Comparison of ENCODE assay signal across 7 mouse cellular contexts in the genomic region with DNA sequence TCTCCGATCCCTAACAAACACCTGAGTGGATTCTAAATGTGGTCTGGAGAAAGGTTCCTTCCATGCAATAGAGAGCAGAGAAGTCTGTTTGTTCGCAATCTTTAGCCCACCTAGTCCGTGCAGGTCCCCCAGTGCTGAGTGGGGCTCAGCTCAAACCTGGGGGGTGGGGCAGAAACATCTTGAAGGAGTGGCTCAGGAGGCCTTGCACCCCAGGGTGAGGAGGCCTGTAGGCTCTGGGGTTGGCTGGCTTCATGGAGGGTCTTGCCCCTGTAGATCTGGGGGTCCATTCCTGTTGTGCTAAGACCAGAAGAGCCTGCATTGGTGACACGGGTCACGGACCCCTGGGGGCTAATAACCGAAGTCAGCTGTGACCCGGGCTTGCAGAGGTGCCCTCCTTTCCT. TPM values are rescaled to one million over a fixed set of nuclear protein-coding genes. Genes with fewer than 3 reads are reported as not detected.
A peak's percentile ranks its signal among the peaks of the same experiment; 100 is the strongest.
DNase-seq lines count a peak whose midpoint lies in the region; ATAC-seq and TF ChIP-seq lines count a peak whose summit lies in the region.

No protein-coding gene starts in this region.

- no peaks in the 10 kb centered on the region for H3K4me1 ChIP-seq in lung, embryonic 14.5 days (ENCODE audit: insufficient read depth)
- peaks cover 4% of the 10 kb centered on the region; the same call in 1 of the 2 replicates for H3K4me1 ChIP-seq in embryonic facial prominence, embryonic 12.5 days
- peaks cover 15% of the 10 kb centered on the region for H3K4me1 ChIP-seq in limb, embryonic 11.5 days (ENCODE audit: control insufficient read depth, insufficient read depth, low read length)
- no peaks in the 10 kb centered on the region for H3K4me1 ChIP-seq in stomach, embryonic 14.5 days (ENCODE audit: control insufficient read depth, insufficient read depth, low read length)

- no peaks in the 10 kb centered on the region for H3K36me3 ChIP-seq in lung, embryonic 14.5 days (ENCODE audit: insufficient read depth)
- no peaks in the 10 kb centered on the region for H3K36me3 ChIP-seq in embryonic facial prominence, embryonic 12.5 days
- no peaks in the 10 kb centered on the region for H3K36me3 ChIP-seq in limb, embryonic 11.5 days (ENCODE audit: control insufficient read depth, insufficient read depth, low read length)
- no peaks in the 10 kb centered on the region for H3K36me3 ChIP-seq in stomach, embryonic 14.5 days (ENCODE audit: control insufficient read depth, insufficient read depth, low read length)

- H3K9ac ChIP-seq in lung, embryonic 14.5 days, result no peak overlapping the region
- no peak overlapping the region for H3K9ac ChIP-seq in embryonic facial prominence, embryonic 12.5 days
- H3K9ac ChIP-seq in limb, embryonic 11.5 days (ENCODE audit: low read length), result no peak overlapping the region
- H3K9ac ChIP-seq in stomach, embryonic 14.5 days (replicated peaks; ENCODE audit: low read depth, low read length), result 0 out of 2 replicates have a peak overlapping the region, but pooled peaks have one; percentile 25

- no peak for TF ChIP-seq CTCF in lung, embryonic 14.5 days (IDR thresholded peaks at IDR 0.05; ENCODE audit: low read depth)

- H3K4me3 ChIP-seq in lung, embryonic 14.5 days (ENCODE audit: low read depth, low read length), result peak overlapping the region; percentile 59; the same call in 1 of the 2 replicates
- H3K4me3 ChIP-seq in embryonic facial prominence, embryonic 12.5 days, result peak overlapping the region; percentile 59
- peak overlapping the region; percentile 53; the same call in 1 of the 2 replicates for H3K4me3 ChIP-seq in limb, embryonic 11.5 days (ENCODE audit: low read depth, low read length)
- peak overlapping the region; percentile 55 for H3K4me3 ChIP-seq in stomach, embryonic 14.5 days (ENCODE audit: low read depth, low read length)

- peaks cover 34% of the 10 kb centered on the region for H3K27me3 ChIP-seq in lung, embryonic 14.5 days (ENCODE audit: insufficient read depth, low read length)
- H3K27me3 ChIP-seq in embryonic facial prominence, embryonic 12.5 days, result peaks cover 61% of the 10 kb centered on the region
- H3K27me3 ChIP-seq in limb, embryonic 11.5 days (ENCODE audit: control insufficient read depth, insufficient read depth, low read length), result peaks cover 45% of the 10 kb centered on the region
- peaks cover 12% of the 10 kb centered on the region; the same call in 1 of the 2 replicates for H3K27me3 ChIP-seq in stomach, embryonic 14.5 days (ENCODE audit: control insufficient read depth, insufficient read depth, low read length)

- WGBS in lung, embryonic 14.5 days, result 25% methylated on average over 7 of the region's 7 CpGs
- 16% methylated on average over 7 of the region's 7 CpGs for WGBS in embryonic facial prominence, embryonic 12.5 days
- 14% methylated on average over 7 of the region's 7 CpGs for WGBS in limb, embryonic 11.5 days
- WGBS in stomach, embryonic 14.5 days, result 19% methylated on average over 7 of the region's 7 CpGs

- no peak for ATAC-seq in lung, embryonic 14.5 days (ENCODE audit: insufficient read depth)
- ATAC-seq in embryonic facial prominence, embryonic 12.5 days (ENCODE audit: insufficient number of reproducible peaks, insufficient read depth, low FRiP score, low TSS enrichment), result no peak
- no peak for ATAC-seq in limb, embryonic 11.5 days (ENCODE audit: insufficient number of reproducible peaks, low FRiP score, low TSS enrichment, low read depth)
- no peak for ATAC-seq in stomach, embryonic 14.5 days (ENCODE audit: insufficient number of reproducible peaks, insufficient read depth, low FRiP score, low read depth)
- no peak for ATAC-seq in inflammation-experienced regulatory T-cells, adult 6 months

- no peak for DNase-seq in lung, embryonic 14.5 days
- no peak for DNase-seq in lung, postnatal 4 days
- no peak for DNase-seq in limb, embryonic 11.5 days (ENCODE audit: low spot score)
- no peak for DNase-seq in gastrocnemius, postnatal 4 days (ENCODE audit: low spot score in 2 of 2)

- H3K4me2 ChIP-seq in lung, embryonic 14.5 days, result peak overlapping the region; percentile 94
- H3K4me2 ChIP-seq in embryonic facial prominence, embryonic 12.5 days (replicated peaks), result peak overlapping the region; percentile 87
- H3K4me2 ChIP-seq in limb, embryonic 11.5 days (ENCODE audit: low read depth, severe bottlenecking), result 0 out of 2 replicates have a peak overlapping the region, but pooled peaks have one; percentile 98
- H3K4me2 ChIP-seq in stomach, embryonic 14.5 days (replicated peaks; ENCODE audit: low read depth, low read length), result peak overlapping the region; percentile 88

- H3K27ac ChIP-seq in lung, embryonic 14.5 days (ENCODE audit: low read depth), result no peak overlapping the region
- H3K27ac ChIP-seq in embryonic facial prominence, embryonic 12.5 days, result no peak overlapping the region
- no peak overlapping the region for H3K27ac ChIP-seq in limb, embryonic 11.5 days (replicated peaks; ENCODE audit: low read depth, low read length)
- no peak overlapping the region for H3K27ac ChIP-seq in stomach, embryonic 14.5 days (ENCODE audit: low read length)

- no peaks in the 10 kb centered on the region for H3K9me3 ChIP-seq in lung, embryonic 14.5 days (ENCODE audit: low read depth, low read length)
- no peaks in the 10 kb centered on the region for H3K9me3 ChIP-seq in embryonic facial prominence, embryonic 12.5 days
- H3K9me3 ChIP-seq in limb, embryonic 11.5 days (ENCODE audit: control insufficient read depth, low read length), result no peaks in the 10 kb centered on the region
- H3K9me3 ChIP-seq in stomach, embryonic 14.5 days (ENCODE audit: control insufficient read depth, low read depth, low read length), result no peaks in the 10 kb centered on the region

RNA-seq across cellular contexts. Expression of gene Rpl3, which starts 0.4 kb away (rescaled TPM):
- 1,315 and 1,365 TPM in 2 replicates for polyA plus RNA-seq in lung, embryonic 14.5 days (2014; fragmentation: Nextera tagmentation; extraction: Ambion mirVana)
- 944 and 1,004 TPM in 2 replicates for polyA plus RNA-seq in embryonic facial prominence, embryonic 12.5 days (2016; fragmentation: Nextera tagmentation; extraction: Ambion mirVana)
- 1,283 and 1,338 TPM in 2 replicates for polyA plus RNA-seq in limb, embryonic 11.5 days (2014; fragmentation: Nextera tagmentation; extraction: Ambion mirVana)
- polyA plus RNA-seq in stomach, embryonic 14.5 days (2014; fragmentation: Nextera tagmentation; extraction: Ambion mirVana), result 1,379 and 1,439 TPM in 2 replicates
- 1,000 to 10,000 TPM; 2,844 to 4,969 (median 3,861) TPM for polyA plus RNA-seq in inflammation-experienced regulatory T-cells, adult 6 months (2017; shearing (Covaris generic))
- total RNA-seq in gastrocnemius, postnatal 4 days (2021), result 100 to 1,000 TPM; 475 to 533 TPM

RNA-seq across cellular contexts. Expression of gene Syngr1, which starts 0.9 kb away (rescaled TPM):
- polyA plus RNA-seq in lung, embryonic 14.5 days (2014; fragmentation: Nextera tagmentation; extraction: Ambion mirVana), result 14.7 and 14.9 TPM in 2 replicates
- polyA plus RNA-seq in embryonic facial prominence, embryonic 12.5 days (2016; fragmentation: Nextera tagmentation; extraction: Ambion mirVana), result 6.4 and 8.1 TPM in 2 replicates
- polyA plus RNA-seq in limb, embryonic 11.5 days (2014; fragmentation: Nextera tagmentation; extraction: Ambion mirVana), result 3.0 and 4.1 TPM in 2 replicates
- polyA plus RNA-seq in stomach, embryonic 14.5 days (2014; fragmentation: Nextera tagmentation; extraction: Ambion mirVana), result 32.3 and 38.8 TPM in 2 replicates
- 1 to 10 TPM in 1 of 3 experiments, under 1 TPM in 1, not detected in 1; 0.77 to 1.7 TPM for polyA plus RNA-seq in inflammation-experienced regulatory T-cells, adult 6 months (2017; shearing (Covaris generic))
- 1 to 10 TPM; 8.7 to 8.8 TPM for total RNA-seq in gastrocnemius, postnatal 4 days (2021)

RNA-seq across cellular contexts. Expression of gene Tab1, which starts 40.9 kb away (rescaled TPM):
- polyA plus RNA-seq in lung, embryonic 14.5 days (2014; fragmentation: Nextera tagmentation; extraction: Ambion mirVana), result 32.5 and 34.2 TPM in 2 replicates
- polyA plus RNA-seq in embryonic facial prominence, embryonic 12.5 days (2016; fragmentation: Nextera tagmentation; extraction: Ambion mirVana), result 47.5 and 48.5 TPM in 2 replicates
- 35.4 and 35.5 TPM in 2 replicates for polyA plus RNA-seq in limb, embryonic 11.5 days (2014; fragmentation: Nextera tagmentation; extraction: Ambion mirVana)
- polyA plus RNA-seq in stomach, embryonic 14.5 days (2014; fragmentation: Nextera tagmentation; extraction: Ambion mirVana), result 32.2 and 34.9 TPM in 2 replicates
- 10 to 100 TPM; 12.2 to 15.9 (median 12.3) TPM for polyA plus RNA-seq in inflammation-experienced regulatory T-cells, adult 6 months (2017; shearing (Covaris generic))
- 10 to 100 TPM; 19.3 to 20.2 TPM for total RNA-seq in gastrocnemius, postnatal 4 days (2021)
